Mouse (Mus musculus): ENCODE data around the gene Tmtc4.
A peak's percentile ranks its signal among the peaks of the same experiment; 100 is the strongest.

Gene Tmtc4

GRCm38 (mm10) chr14:122974854-122975570, 8.8 kb downstream of the Tmtc4 start:
- no peak for DNase-seq (ENCODE audit: low spot score)

- no peak for DNase-seq (ENCODE audit: low spot score)
Observed at GRCm38 (mm10) chr14:122973091-122973490, 10.7 kb downstream of the Tmtc4 start.

- DNase-seq (ENCODE audit: low spot score) = no peak
Observed at GRCm38 (mm10) chr14:122968049-122968448, 15.8 kb downstream of the Tmtc4 start.

- DNase-seq (ENCODE audit: low spot score) = no peak
Observed at GRCm38 (mm10) chr14:122957941-122958340, 25.9 kb downstream of the Tmtc4 start.

- peak; percentile 8 for DNase-seq (ENCODE audit: low spot score)
Observed at GRCm38 (mm10) chr14:122953331-122953730, 30.5 kb downstream of the Tmtc4 start.

- DNase-seq (ENCODE audit: low spot score) = no peak
Observed at GRCm38 (mm10) chr14:122952556-122952955, 31.3 kb downstream of the Tmtc4 start.

GRCm38 (mm10) chr14:122951676-122952445, 32.0 kb downstream of the Tmtc4 start:
- no peak for DNase-seq (ENCODE audit: low spot score)

- no peak for DNase-seq (ENCODE audit: low spot score)
Observed at GRCm38 (mm10) chr14:122950915-122951314, 32.9 kb downstream of the Tmtc4 start.

- DNase-seq (ENCODE audit: low spot score) = no peak
Observed at GRCm38 (mm10) chr14:122943475-122943853, 40.4 kb downstream of the Tmtc4 start.

- no peak for DNase-seq (ENCODE audit: low spot score)
Observed at GRCm38 (mm10) chr14:122942757-122943474, 40.9 kb downstream of the Tmtc4 start.

- DNase-seq (ENCODE audit: low spot score) = no peak
Observed at GRCm38 (mm10) chr14:122936460-122936859, 47.4 kb downstream of the Tmtc4 start.

GRCm38 (mm10) chr14:122920011-122920410, 63.8 kb downstream of the Tmtc4 start:
- DNase-seq (ENCODE audit: low spot score) = no peak

GRCm38 (mm10) chr14:122917676-122918075, 66.2 kb downstream of the Tmtc4 start:
- DNase-seq (ENCODE audit: low spot score) = no peak

- no peak for DNase-seq (ENCODE audit: low spot score)
Observed at GRCm38 (mm10) chr14:122913657-122914056, 70.2 kb downstream of the Tmtc4 start, which contains the start of gene Ggact. Gene Ggact, minus strand, starts transcription at chr14:122913757.

GRCm38 (mm10) chr14:122912812-122913498, 70.9 kb downstream of the Tmtc4 start:
- DNase-seq (ENCODE audit: low spot score) = peak; percentile 81

- DNase-seq (ENCODE audit: low spot score) = no peak
Observed at GRCm38 (mm10) chr14:122912137-122912536, 71.7 kb downstream of the Tmtc4 start.

GRCm38 (mm10) chr14:122911265-122911664, 72.6 kb downstream of the Tmtc4 start:
- no peak for DNase-seq (ENCODE audit: low spot score)

GRCm38 (mm10) chr14:122909368-122910091, 74.3 kb downstream of the Tmtc4 start:
- no peak for DNase-seq (ENCODE audit: low spot score)

- no peak for DNase-seq (ENCODE audit: low spot score)
Observed at GRCm38 (mm10) chr14:122908075-122908474, 75.8 kb downstream of the Tmtc4 start.

- DNase-seq (ENCODE audit: low spot score) = no peak
Observed at GRCm38 (mm10) chr14:122905007-122905406, 78.8 kb downstream of the Tmtc4 start.

- DNase-seq (ENCODE audit: low spot score) = peak; percentile 37
Observed at GRCm38 (mm10) chr14:122903923-122904351, 79.9 kb downstream of the Tmtc4 start.
